Mouse (Mus musculus): Measurements from ENCODE around the gene Eif3l. TPM values are rescaled to one million over a fixed set of nuclear protein-coding genes. Genes with fewer than 3 reads are reported as not detected.
A peak's percentile ranks its signal among the peaks of the same experiment; 100 is the strongest.

Gene Eif3l
- polyA plus RNA-seq, 1 experiment: 105 TPM

DNA sequence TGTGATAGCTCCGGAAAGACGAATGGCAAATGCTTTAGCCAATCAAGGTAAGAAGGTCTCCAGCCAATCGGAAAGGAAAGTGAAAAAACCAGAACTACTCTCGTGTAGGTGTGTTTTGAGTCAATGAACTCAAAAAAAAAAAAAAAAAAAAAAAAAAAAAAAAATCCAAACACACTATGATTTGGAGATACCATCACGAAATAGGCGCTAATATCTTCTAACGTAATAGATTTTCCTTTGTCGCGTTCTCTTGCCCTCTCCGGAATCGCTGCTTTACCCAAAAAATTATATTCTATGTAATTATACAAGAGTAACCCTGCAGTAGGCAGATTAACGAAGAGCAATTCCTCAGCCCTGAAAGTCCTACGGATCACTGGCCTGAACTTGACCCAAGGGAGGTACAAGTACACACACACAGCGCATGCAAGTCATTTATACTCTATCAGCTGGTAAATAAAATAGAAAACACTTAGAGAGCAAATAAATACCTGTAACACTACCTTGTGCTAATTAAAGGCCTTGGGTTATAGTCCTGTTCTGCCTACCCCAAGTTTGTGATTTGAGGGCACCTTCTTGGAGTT, 11.7 kb upstream of the Eif3l start:
- Histone ChIP-seq H3K4me1 (ENCODE audit: control insufficient read depth, insufficient read depth, low read length) (peaks cover 2% of the 10 kb centered on the region; the same call in 1 of the 2 replicates), H3K4me3 (replicated peaks; ENCODE audit: extremely low read depth, low read depth, low read length) (peak overlapping the region; percentile 36)
- WGBS: 6% methylated on average over 14 of the region's 14 CpGs
- TF ChIP-seq CTCF (IDR thresholded peaks at IDR 0.05; ENCODE audit: insufficient read depth, low read length): no peak
- TF ChIP-seq POLR2A (IDR thresholded peaks at IDR 0.05; ENCODE audit: borderline replicate concordance, extremely low read depth, low read depth, low read length): no peak
- no peak for DNase-seq

DNA sequence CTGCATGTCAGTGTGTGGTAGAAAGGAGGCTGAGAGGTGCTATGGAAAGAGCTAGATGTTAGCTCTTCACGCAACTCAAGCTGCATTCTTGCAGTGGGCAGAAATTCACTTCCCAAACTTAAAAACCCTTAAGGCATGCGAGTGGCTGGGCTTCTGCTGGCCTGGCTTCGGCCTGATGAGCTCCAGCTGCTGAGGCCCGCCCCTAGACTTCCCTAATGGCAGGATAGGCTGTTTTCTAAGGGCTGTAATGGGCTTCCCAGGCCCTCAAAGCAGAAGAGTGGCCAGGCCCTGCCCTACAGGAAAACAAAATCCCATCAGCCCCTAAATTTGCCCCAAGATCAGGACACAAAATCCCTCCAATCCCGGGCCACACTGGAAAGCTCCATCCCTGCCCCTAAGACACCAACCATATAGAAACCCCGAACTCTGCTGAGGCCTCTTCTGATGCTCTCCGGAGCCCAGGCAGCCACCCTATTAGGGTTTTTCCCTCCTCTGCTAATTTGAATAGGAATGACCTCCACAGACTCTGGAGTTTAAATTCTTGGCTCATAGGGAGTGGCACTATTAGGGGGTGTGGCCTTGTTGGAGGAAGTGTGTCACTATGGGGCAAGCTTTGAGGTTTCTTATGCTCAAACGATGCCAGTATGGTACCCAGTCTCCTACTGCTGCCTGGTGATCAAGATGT, 9.8 kb upstream of the Eif3l start:
- H3K4me3 ChIP-seq (replicated peaks; ENCODE audit: extremely low read depth, low read depth, low read length): no peak overlapping the region
- 44% methylated on average over 8 of the region's 8 CpGs for WGBS
- DNase-seq: no peak
- H3K4me1 ChIP-seq (ENCODE audit: control insufficient read depth, insufficient read depth, low read length): peaks cover 2% of the 10 kb centered on the region; the same call in 1 of the 2 replicates
- TF ChIP-seq CTCF (IDR thresholded peaks at IDR 0.05; ENCODE audit: insufficient read depth, low read length) (no peak), POLR2A (IDR thresholded peaks at IDR 0.05; ENCODE audit: borderline replicate concordance, extremely low read depth, low read depth, low read length) (no peak)

DNA sequence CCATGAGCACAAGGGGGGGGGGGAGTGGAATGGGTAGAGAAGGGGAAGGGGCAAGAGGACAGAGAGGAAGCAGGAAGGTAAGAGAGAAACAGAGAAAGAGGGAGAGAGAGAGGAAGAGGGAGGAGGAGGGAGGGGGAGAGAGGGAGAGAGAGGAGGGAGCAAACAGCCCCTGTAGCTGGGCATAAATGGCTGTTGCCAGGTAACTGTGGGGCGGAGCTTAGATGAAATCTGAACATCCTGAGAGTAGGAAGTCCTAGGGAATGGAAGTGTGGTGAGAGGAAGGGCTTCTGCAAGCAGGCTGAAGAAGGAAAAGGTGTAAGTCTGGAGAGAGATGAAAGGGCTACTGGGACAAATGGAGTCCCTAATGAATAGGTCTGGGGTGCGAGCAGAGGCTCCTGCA, 8.7 kb upstream of the Eif3l start:
- Histone ChIP-seq H3K4me3 (replicated peaks; ENCODE audit: extremely low read depth, low read depth, low read length) (no peak overlapping the region), H3K4me1 (ENCODE audit: control insufficient read depth, insufficient read depth, low read length) (peaks cover 2% of the 10 kb centered on the region; the same call in 1 of the 2 replicates)
- TF ChIP-seq CTCF (IDR thresholded peaks at IDR 0.05; ENCODE audit: insufficient read depth, low read length) (no peak), POLR2A (IDR thresholded peaks at IDR 0.05; ENCODE audit: borderline replicate concordance, extremely low read depth, low read depth, low read length) (no peak)
- 47% methylated on average over 2 of the region's 2 CpGs for WGBS
- DNase-seq: no peak

- Histone ChIP-seq H3K4me1 (ENCODE audit: control insufficient read depth, insufficient read depth, low read length) (no peaks in the 10 kb centered on the region), H3K4me3 (replicated peaks; ENCODE audit: extremely low read depth, low read depth, low read length) (no peak overlapping the region)
- DNase-seq: no peak
- 63% methylated on average over 3 of the region's 3 CpGs for WGBS
- TF ChIP-seq POLR2A (IDR thresholded peaks at IDR 0.05; ENCODE audit: borderline replicate concordance, extremely low read depth, low read depth, low read length): no peak
- no peak for TF ChIP-seq CTCF (IDR thresholded peaks at IDR 0.05; ENCODE audit: insufficient read depth, low read length)
Measured at GRCm38 (mm10) chr15:79067631-79068030, 7.3 kb upstream of the Eif3l start.

GRCm38 (mm10) chr15:79068416-79068815, 6.6 kb upstream of the Eif3l start:
- Histone ChIP-seq H3K4me3 (replicated peaks; ENCODE audit: extremely low read depth, low read depth, low read length) (no peak overlapping the region), H3K4me1 (ENCODE audit: control insufficient read depth, insufficient read depth, low read length) (no peaks in the 10 kb centered on the region)
- 74% methylated on average over 3 of the region's 3 CpGs for WGBS
- DNase-seq: no peak
- TF ChIP-seq CTCF (IDR thresholded peaks at IDR 0.05; ENCODE audit: insufficient read depth, low read length): no peak
- TF ChIP-seq POLR2A (IDR thresholded peaks at IDR 0.05; ENCODE audit: borderline replicate concordance, extremely low read depth, low read depth, low read length): no peak

GRCm38 (mm10) chr15:79071117-79072039, 3.6 kb upstream of the Eif3l start:
- no peak for TF ChIP-seq POLR2A (IDR thresholded peaks at IDR 0.05; ENCODE audit: borderline replicate concordance, extremely low read depth, low read depth, low read length)
- TF ChIP-seq CTCF (IDR thresholded peaks at IDR 0.05; ENCODE audit: insufficient read depth, low read length): peak; percentile 52
- Histone ChIP-seq H3K4me1 (ENCODE audit: control insufficient read depth, insufficient read depth, low read length) (peaks cover 5% of the 10 kb centered on the region), H3K4me3 (replicated peaks; ENCODE audit: extremely low read depth, low read depth, low read length) (no peak overlapping the region)
- peak; percentile 26 for DNase-seq
- 56% methylated on average over 5 of the region's 5 CpGs for WGBS

DNA sequence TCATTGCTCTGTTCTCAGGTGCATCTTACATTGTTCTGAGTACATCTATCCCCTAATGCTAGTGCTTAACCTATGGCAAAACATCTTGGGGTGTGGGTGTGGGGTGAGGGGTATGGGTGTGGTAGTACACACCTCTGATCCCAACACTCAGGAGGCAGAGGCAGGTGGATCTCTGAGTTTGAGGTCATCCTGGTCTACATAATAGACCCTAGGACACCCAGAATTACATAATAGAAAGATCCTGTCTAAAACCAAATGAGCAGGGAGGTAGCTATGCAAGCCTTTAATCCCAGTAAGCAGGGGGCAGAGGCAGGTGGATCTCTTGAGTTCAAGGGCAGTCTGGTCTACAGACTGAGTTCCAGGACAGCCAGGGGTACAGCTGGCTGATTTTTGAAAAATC, 1.2 kb upstream of the Eif3l start:
- H3K4me3 ChIP-seq (replicated peaks; ENCODE audit: extremely low read depth, low read depth, low read length): no peak overlapping the region
- no peak for DNase-seq
- H3K4me1 ChIP-seq (ENCODE audit: control insufficient read depth, insufficient read depth, low read length): peaks cover 5% of the 10 kb centered on the region
- TF ChIP-seq POLR2A (IDR thresholded peaks at IDR 0.05; ENCODE audit: borderline replicate concordance, extremely low read depth, low read depth, low read length) (no peak), CTCF (IDR thresholded peaks at IDR 0.05; ENCODE audit: insufficient read depth, low read length) (no peak)

DNA sequence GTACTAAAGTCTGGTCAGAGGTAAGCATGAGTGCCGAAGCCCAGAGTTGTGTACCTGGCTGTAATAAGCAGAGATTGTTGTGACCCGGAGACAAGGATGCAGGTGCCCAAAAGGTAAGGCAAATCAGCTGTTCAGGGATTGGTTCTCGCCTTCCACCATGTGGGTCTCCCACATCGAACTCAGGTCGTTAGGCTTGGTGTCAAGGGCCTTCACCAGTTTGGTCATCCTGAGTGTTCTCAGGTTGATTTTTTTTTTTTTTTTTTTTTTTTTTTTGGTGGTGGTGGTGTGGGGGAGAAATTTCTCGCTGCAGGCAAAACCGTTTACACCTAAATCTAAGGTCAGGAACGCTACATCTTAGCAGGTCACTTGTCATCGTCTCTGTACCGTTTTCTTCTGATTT, 533 bp upstream of the Eif3l start:
- Histone ChIP-seq H3K4me1 (ENCODE audit: control insufficient read depth, insufficient read depth, low read length) (peaks cover 5% of the 10 kb centered on the region), H3K4me3 (replicated peaks; ENCODE audit: extremely low read depth, low read depth, low read length) (peak overlapping the region; percentile 86)
- TF ChIP-seq POLR2A (IDR thresholded peaks at IDR 0.05; ENCODE audit: borderline replicate concordance, extremely low read depth, low read depth, low read length): no peak
- TF ChIP-seq CTCF (IDR thresholded peaks at IDR 0.05; ENCODE audit: insufficient read depth, low read length): no peak
- no peak for DNase-seq
- WGBS: 32% methylated on average over 10 of the region's 10 CpGs

GRCm38 (mm10) chr15:79075658-79076365, 833 bp downstream of the Eif3l start:
- DNase-seq: no peak
- Histone ChIP-seq H3K4me3 (replicated peaks; ENCODE audit: extremely low read depth, low read depth, low read length) (peak overlapping the region; percentile 84), H3K4me1 (ENCODE audit: control insufficient read depth, insufficient read depth, low read length) (peaks cover 5% of the 10 kb centered on the region)
- WGBS: 25% methylated on average over 15 of the region's 15 CpGs
- TF ChIP-seq POLR2A (IDR thresholded peaks at IDR 0.05; ENCODE audit: borderline replicate concordance, extremely low read depth, low read depth, low read length) (no peak), CTCF (IDR thresholded peaks at IDR 0.05; ENCODE audit: insufficient read depth, low read length) (no peak)

Measured in lung, adult 2 months (tissue).